Mouse (Mus musculus) lung, adult 2 months (tissue): ENCODE data around the gene Cgnl1. TPM values are rescaled to one million over a fixed set of nuclear protein-coding genes. Genes with fewer than 3 reads are reported as not detected.

ENCODE experiments used
- DNase-seq: peaks from one replicate; pipeline ENCODE4 v3.0.0; 2022
- H3K4me1 ChIP-seq: fragments of 200-500 bp; 2 replicates; pipeline ENCODE4 v1.6.1; 2011; ENCODE audit warnings: low read length; ENCODE audit not compliant: control insufficient read depth, insufficient read depth
- H3K4me3 ChIP-seq: fragments of 200-500 bp; replicated peaks from 2 replicates; pipeline ENCODE3; 2011; ENCODE audit warnings: low read depth, mild to moderate bottlenecking, control low read depth, low read length; ENCODE audit errors: extremely low read depth
- CTCF ChIP-seq: fragments of 200-500 bp; IDR thresholded peaks from 2 replicates; pipeline ENCODE4 v1.5.1; 2011; ENCODE audit warnings: mild to moderate bottlenecking, low read length, control low read depth; ENCODE audit not compliant: insufficient read depth
- POLR2A ChIP-seq: fragments of 200-500 bp; IDR thresholded peaks from 2 replicates; pipeline ENCODE4 v1.6.1; 2011; ENCODE audit warnings: low read depth, mild to moderate bottlenecking, control low read depth, low read length, borderline replicate concordance; ENCODE audit errors: extremely low read depth
- whole genome bisulfite sequencing: fragments of 180-500 bp; shearing (Covaris S2); methylation state at CpG from one replicate; pipeline ENCODE4 v1.1.7; 2018; 5-methylcytosine and 5-hydroxymethylcytosine counted together
- polyA plus RNA-seq: library from polyadenylated mRNA; depleted of rRNA; stranded (reverse); fragments of >200 nt; gene quantifications from 2 replicates; pipeline ENCODE4 v1.2.3, GENCODE M21; 2012; rRNA removed

Cgnl1 gene
- polyA plus RNA-seq, 1 experiment: 32.9 TPM

DNA sequence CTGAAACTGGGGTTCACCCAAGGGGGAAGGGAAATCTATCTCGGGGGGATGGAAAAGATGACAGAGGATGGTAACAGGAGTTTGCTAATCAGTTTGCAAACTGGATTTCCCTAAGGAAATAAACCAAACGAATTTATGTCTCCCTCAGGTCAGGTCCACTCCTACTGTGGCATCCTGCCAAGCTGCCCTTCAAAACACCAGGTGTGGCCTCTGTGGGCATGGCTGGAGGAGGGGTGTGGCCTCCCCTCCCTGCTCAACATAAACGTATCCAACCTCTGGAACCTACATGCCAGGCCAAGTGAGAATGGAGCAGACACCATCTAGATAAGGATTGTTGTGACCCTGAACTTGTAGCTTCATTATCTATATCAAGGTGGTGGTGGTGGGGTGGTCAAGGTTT, 185.0 kb downstream of the Cgnl1 start:
- TF ChIP-seq CTCF (no peak), POLR2A (peak; percentile 35; the same call in 1 of the 2 replicates)
- H3K4me3 ChIP-seq: no peak overlapping the region
- DNase-seq: no peak
- WGBS: 27% methylated on average over 3 of the region's 3 CpGs
- peaks cover 21% of the 10 kb centered on the region for H3K4me1 ChIP-seq

DNA sequence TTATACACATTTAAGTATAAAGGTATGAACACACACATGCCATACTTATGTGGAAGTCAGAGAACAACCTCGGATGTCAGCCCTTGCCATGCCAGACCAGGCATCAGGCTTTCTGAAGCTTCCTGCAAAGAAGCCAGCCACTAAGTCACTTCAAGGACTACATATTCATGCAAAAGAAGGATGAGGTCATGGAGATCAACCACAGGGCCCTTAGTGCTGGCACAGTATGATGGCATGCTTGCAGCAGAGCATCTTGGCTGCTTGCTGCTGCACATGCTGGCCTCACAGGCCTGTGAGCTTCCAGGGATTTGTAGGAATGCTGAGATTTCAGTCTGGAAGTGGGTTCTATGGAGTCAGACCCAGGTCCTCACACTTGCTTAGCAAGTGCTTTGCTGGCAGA, 188.6 kb downstream of the Cgnl1 start:
- 46% methylated on average over 1 of the region's 1 CpGs for WGBS
- H3K4me3 ChIP-seq: no peak overlapping the region
- no peak for TF ChIP-seq CTCF
- TF ChIP-seq POLR2A: no peak

DNA sequence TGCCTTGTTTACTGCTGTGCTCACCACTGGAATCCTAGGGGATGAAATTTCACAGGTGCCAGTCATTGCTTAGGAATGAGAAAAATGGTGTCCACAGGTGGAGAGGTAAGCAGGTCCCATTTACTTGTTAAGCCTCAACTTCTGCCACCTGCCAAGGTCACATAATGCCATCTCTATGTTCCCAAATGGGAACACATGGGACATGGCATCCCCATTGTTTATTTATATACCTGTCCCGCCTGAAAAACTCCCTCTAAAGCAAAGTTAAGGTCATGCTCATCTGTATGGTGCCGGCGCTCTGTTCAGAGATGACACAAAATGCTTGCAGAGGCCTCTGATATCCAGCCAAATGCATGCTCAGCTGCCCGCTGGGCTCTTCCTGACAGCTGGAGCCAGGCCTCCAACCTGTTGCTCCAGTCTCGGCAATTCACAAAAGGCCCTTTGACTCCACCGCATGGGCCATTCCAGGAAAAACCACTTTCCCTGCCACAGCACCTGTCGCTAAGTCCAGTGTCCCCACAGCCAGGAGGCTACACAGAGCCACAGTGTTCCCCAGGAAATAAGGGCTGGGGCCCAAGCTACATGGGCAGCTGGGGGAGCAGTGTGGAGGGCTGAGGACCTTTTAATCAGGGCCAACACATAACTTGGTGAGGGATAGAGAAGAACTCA, 192.4 kb downstream of the Cgnl1 start:
- WGBS: 51% methylated on average over 7 of the region's 7 CpGs
- Histone ChIP-seq H3K4me3 (no peak overlapping the region), H3K4me1 (peaks cover 24% of the 10 kb centered on the region)
- no peak for DNase-seq
- TF ChIP-seq CTCF (no peak), POLR2A (no peak)

More for the DNA sequence above, 188.6 kb downstream of the Cgnl1 start:
- peaks cover 29% of the 10 kb centered on the region for H3K4me1 ChIP-seq
- DNase-seq: no peak

Other genes starting within 250 kb of the Cgnl1 start
- 67.7 and 79.6 TPM in 2 replicates for gene Myzap, start 179.2 kb downstream of the Cgnl1 start, polyA plus RNA-seq